Mouse (Mus musculus): Measurements from ENCODE around the gene Hmgcr.
"Not testable (repeated sequence)": the region's sequence is repeated elsewhere in the genome, so short reads cannot be mapped to it uniquely, and the experiment has no call there.

Hmgcr gene

GRCm38 (mm10) chr13:96671078-96671905, 556 bp upstream of the Hmgcr start:
- peak in 1 of 2 experiments; percentile 25 for DNase-seq (ENCODE audit: low spot score in 2 of 2)

GRCm38 (mm10) chr13:96670019-96670405, 724 bp downstream of the Hmgcr start:
- DNase-seq (ENCODE audit: low spot score in 2 of 2): no peak

GRCm38 (mm10) chr13:96664419-96664974, 6.2 kb downstream of the Hmgcr start:
- no peak for DNase-seq (ENCODE audit: low spot score in 2 of 2)

DNA sequence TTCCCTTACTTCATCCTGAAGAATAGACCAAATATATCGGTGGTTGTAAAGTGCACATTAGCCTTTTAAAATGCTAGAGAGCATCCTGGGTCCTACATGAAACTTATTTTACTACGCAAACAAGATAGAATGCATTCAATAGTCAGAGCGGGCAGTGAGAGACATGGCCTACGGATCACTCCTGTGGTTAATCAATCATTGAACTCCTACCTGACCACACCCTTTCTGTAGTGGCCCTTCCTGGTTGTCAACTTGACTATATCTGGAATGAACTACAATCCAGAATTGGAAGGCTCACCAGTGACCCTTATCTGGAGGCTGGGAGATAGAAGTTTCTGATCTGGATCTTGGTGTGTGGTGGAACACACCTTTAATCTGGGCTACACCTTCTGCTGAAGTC, 7.6 kb downstream of the Hmgcr start:
- DNase-seq (ENCODE audit: low spot score in 2 of 2): not testable (repeated sequence)

- DNase-seq (ENCODE audit: low spot score in 2 of 2): peak in 1 of 2 experiments; percentile 24
Observed at GRCm38 (mm10) chr13:96660095-96660860, 10.5 kb downstream of the Hmgcr start.

- no peak for DNase-seq (ENCODE audit: low spot score in 2 of 2)
Observed at GRCm38 (mm10) chr13:96658936-96659335, 11.8 kb downstream of the Hmgcr start.

GRCm38 (mm10) chr13:96656673-96657072, 14.1 kb downstream of the Hmgcr start:
- no peak for DNase-seq (ENCODE audit: low spot score in 2 of 2)

- peak in 1 of 2 experiments; percentile 24 for DNase-seq (ENCODE audit: low spot score in 2 of 2)
Observed at GRCm38 (mm10) chr13:96653041-96653440, 17.7 kb downstream of the Hmgcr start.

DNA sequence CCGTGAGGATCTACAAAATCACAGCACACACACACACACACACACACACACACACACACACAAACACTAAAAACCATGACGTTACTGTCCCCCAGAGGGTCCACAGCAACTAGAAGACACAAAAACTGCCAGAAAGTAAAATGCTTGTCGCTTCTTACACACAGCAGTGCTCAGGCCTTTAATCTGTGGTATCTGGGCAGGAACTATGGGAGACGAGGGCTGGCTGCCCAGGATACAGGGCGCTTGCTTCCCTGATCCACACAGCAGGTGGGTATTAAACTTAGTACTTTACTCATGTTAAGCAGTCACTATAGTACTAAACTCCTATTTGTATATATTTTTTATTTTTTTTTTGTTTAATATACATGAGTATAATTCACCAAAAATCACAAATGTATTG, 24.9 kb downstream of the Hmgcr start:
- DNase-seq (ENCODE audit: low spot score in 2 of 2): no peak

- DNase-seq (ENCODE audit: low spot score in 2 of 2): no peak
Observed at GRCm38 (mm10) chr13:96644168-96644567, 26.6 kb downstream of the Hmgcr start.

GRCm38 (mm10) chr13:96630396-96630795, 40.3 kb downstream of the Hmgcr start:
- DNase-seq (ENCODE audit: low spot score in 2 of 2): no peak

GRCm38 (mm10) chr13:96620891-96621290, 49.8 kb downstream of the Hmgcr start:
- DNase-seq (ENCODE audit: low spot score in 2 of 2): no peak

GRCm38 (mm10) chr13:96614615-96615014, 56.1 kb downstream of the Hmgcr start:
- DNase-seq (ENCODE audit: low spot score in 2 of 2): no peak

DNA sequence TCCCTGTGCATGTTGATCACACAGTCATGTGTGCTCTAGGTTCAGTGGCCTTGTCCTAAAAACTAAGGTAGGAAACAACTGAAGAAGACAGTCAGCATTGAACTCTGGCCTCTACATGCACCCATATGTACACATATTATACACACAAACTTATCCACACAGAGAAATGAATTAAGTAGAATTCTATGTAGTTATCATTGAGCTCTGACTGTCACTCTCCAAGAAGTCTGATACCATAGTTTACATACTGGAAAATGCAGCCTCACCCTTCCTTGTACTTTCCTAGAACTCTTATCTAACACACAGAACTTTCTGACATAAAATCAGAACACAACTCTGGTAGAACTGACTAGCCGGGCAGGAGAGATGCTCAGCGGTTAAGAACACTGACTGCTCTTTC, 66.5 kb downstream of the Hmgcr start:
- no peak for DNase-seq (ENCODE audit: low spot score in 2 of 2)

DNA sequence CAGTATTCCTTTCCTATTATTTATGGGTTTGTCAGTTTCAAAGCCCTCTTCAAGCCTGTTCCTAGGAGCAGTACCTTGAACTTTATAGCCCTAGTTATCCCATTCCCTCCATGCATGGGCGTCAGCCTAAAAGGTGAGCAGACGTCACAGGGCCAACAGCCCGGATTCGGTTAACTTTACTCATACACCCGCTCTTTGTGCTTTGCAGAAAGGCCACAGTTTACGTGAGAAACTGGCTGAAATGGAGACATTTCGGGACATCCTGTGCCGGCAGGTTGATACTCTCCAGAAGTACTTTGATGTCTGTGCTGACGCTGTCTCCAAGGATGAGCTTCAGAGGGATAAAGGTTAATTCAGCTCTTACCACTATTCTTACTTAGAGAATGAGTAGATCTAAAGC, 71.6 kb downstream of the Hmgcr start:
- no peak for DNase-seq (ENCODE audit: low spot score in 2 of 2)
